Mouse (Mus musculus): Measurements from ENCODE around the gene Gm5485. TPM values are rescaled to one million over a fixed set of nuclear protein-coding genes. Genes with fewer than 3 reads are reported as not detected.

Gene Gm5485
- polyA plus RNA-seq (2015; fragmentation: Nextera tagmentation; extraction: Ambion mirVana) = not detected in 2 replicates

DNA sequence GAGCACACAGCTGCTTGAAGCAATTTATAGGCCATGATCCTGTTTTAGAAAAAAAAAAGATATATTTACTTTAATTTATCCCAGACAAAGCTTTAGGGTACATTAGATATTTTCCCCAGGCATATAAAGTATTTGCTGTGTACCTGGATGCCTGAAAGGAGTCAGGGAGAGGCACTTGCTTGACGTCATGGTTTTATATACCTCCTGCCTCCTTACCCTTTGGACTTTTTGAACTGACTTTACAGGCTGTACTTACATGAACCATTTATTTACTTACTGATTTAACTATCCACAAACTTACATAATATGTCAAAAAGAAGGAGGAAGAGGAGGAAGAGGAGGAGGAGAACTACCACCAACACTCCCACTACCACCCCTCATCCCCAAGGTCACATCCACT is at the start of gene Gm5485:
TSS of gene Gm5485 (minus strand) at position 171 of the 400 bp plus-strand sequence.
- H3K4me3 ChIP-seq = no peak within 1 kb of the TSS
- no peaks in the 10 kb centered on the region for H3K4me1 ChIP-seq
- H3K27me3 ChIP-seq = no peaks in the 10 kb centered on the region
- no peaks in the 10 kb centered on the region for H3K36me3 ChIP-seq
- H3K27ac ChIP-seq = no peak within 1 kb of the TSS
- 78% methylated on average over 1 of the region's 1 CpGs for WGBS
- H3K4me2 ChIP-seq (replicated peaks) = no peak within 1 kb of the TSS
- H3K9ac ChIP-seq = no peak within 1 kb of the TSS
- ATAC-seq (ENCODE audit: low FRiP score, low read depth) = no peak
- H3K9me3 ChIP-seq = no peaks in the 10 kb centered on the region

DNA sequence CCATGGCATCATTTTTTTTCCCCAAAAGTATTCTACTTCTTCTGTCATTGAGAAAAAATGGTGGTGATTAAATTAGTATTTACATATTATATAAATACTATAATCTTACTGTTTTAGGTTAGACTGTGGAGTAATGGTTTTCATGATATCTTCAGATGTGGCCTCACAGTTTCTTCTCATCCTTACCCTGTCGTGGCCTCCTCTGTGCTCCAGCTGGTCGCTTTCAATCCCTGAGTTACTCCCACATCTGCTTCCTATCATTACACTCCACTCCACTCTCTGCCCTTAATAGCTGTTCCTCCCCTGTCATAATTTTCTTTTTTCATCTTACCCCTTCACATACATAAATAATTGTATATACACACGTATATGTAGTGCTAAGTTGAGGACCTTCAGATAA is 41.0 kb upstream of the Gm5485 start:
- H3K27me3 ChIP-seq = no peaks in the 10 kb centered on the region
- no peak overlapping the region for H3K4me2 ChIP-seq (replicated peaks)
- WGBS = 38% methylated on average over 3 of the region's 3 CpGs
- no peaks in the 10 kb centered on the region; the same call in 1 of the 2 replicates for H3K9me3 ChIP-seq
- H3K4me3 ChIP-seq = no peak overlapping the region
- ATAC-seq (ENCODE audit: low FRiP score, low read depth) = no peak
- H3K9ac ChIP-seq = no peak overlapping the region
- no peaks in the 10 kb centered on the region for H3K4me1 ChIP-seq
- no peaks in the 10 kb centered on the region for H3K36me3 ChIP-seq
- no peak overlapping the region for H3K27ac ChIP-seq

GRCm38 (mm10) chr16:48446161-48446925 is 34.1 kb upstream of the Gm5485 start:
- Histone ChIP-seq H3K36me3 (no peaks in the 10 kb centered on the region), H3K4me1 (no peaks in the 10 kb centered on the region), H3K4me3 (no peak overlapping the region), H3K4me2 (replicated peaks) (no peak overlapping the region), H3K27ac (no peak overlapping the region), H3K9ac (no peak overlapping the region), H3K9me3 (no peaks in the 10 kb centered on the region), H3K27me3 (no peaks in the 10 kb centered on the region)
- 66% methylated on average over 8 of the region's 8 CpGs for WGBS
- no peak for ATAC-seq (ENCODE audit: low FRiP score, low read depth)

DNA sequence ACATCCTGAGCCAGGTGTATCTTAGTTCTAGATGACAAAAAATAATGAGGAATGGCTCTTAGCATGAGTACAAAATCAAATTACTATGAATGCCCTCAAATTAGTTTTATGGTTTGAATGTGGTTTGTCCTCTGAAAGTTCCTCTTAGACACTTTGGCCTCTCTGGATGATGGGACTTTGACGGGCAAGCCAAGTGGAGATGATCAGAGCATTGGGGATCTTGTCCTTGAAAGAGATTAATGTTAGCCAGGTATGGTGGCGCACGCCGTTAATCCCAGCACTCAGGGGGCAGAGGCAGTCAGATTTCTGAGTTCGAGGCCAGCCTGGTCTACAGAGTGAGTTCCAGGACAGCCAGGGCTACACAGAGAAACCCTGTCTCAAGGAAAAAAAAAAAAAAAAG is 32.4 kb upstream of the Gm5485 start:
- H3K9ac ChIP-seq = no peak overlapping the region
- H3K27me3 ChIP-seq = no peaks in the 10 kb centered on the region
- no peaks in the 10 kb centered on the region for H3K9me3 ChIP-seq
- H3K36me3 ChIP-seq = no peaks in the 10 kb centered on the region
- WGBS = 92% methylated on average over 5 of the region's 5 CpGs
- no peak overlapping the region for H3K4me2 ChIP-seq (replicated peaks)
- no peak overlapping the region for H3K27ac ChIP-seq
- no peaks in the 10 kb centered on the region for H3K4me1 ChIP-seq
- H3K4me3 ChIP-seq = no peak overlapping the region
- no peak for ATAC-seq (ENCODE audit: low FRiP score, low read depth)

GRCm38 (mm10) chr16:48437476-48437875 is 25.3 kb upstream of the Gm5485 start:
- no peaks in the 10 kb centered on the region for H3K36me3 ChIP-seq
- H3K9me3 ChIP-seq = no peaks in the 10 kb centered on the region
- no peak overlapping the region for H3K4me2 ChIP-seq (replicated peaks)
- no peak for ATAC-seq (ENCODE audit: low FRiP score, low read depth)
- no peak overlapping the region for H3K27ac ChIP-seq
- no peaks in the 10 kb centered on the region for H3K4me1 ChIP-seq
- no peak overlapping the region for H3K4me3 ChIP-seq
- no peak overlapping the region for H3K9ac ChIP-seq
- H3K27me3 ChIP-seq = no peaks in the 10 kb centered on the region

DNA sequence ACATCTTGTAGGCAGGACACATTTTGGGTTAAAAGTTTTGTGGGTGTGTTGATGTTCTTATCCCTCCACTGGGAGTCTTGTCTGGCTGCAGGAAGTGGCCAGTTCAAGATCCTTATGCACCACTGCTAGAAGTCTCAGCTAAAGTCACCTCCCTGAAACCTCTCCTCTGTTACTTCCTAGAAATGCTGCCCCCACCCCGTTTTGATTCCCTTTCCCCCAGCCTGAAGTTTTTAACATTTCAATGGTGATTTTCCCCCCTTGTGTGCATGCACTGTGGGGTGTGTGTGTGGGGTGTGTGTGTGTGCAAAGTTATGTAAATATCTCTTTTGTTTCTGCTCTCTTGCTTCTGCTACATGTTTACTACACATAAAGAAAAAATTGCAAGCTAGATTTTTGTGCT is 23.2 kb upstream of the Gm5485 start:
- Histone ChIP-seq H3K27ac (no peak overlapping the region), H3K4me2 (replicated peaks) (no peak overlapping the region), H3K9me3 (no peaks in the 10 kb centered on the region), H3K27me3 (no peaks in the 10 kb centered on the region), H3K4me1 (no peaks in the 10 kb centered on the region), H3K36me3 (no peaks in the 10 kb centered on the region), H3K4me3 (no peak overlapping the region), H3K9ac (no peak overlapping the region)
- ATAC-seq (ENCODE audit: low FRiP score, low read depth) = no peak
- WGBS = 16% methylated on average over 1 of the region's 1 CpGs

- Histone ChIP-seq H3K9ac (no peak within 1 kb of the TSS), H3K27me3 (no peaks in the 10 kb centered on the region), H3K27ac (no peak within 1 kb of the TSS), H3K4me3 (no peak within 1 kb of the TSS), H3K4me2 (replicated peaks) (no peak within 1 kb of the TSS), H3K9me3 (no peaks in the 10 kb centered on the region), H3K36me3 (no peaks in the 10 kb centered on the region), H3K4me1 (peaks cover 7% of the 10 kb centered on the region; the same call in 1 of the 2 replicates)
- ATAC-seq (ENCODE audit: low FRiP score, low read depth) = no peak
- WGBS = 92% methylated on average over 15 of the region's 15 CpGs
Measured at GRCm38 (mm10) chr16:48431027-48431426, 18.8 kb upstream of the Gm5485 start, which contains the start of gene Morc1. TSS of gene Morc1 (plus strand) at chr16:48431237.

- no peak overlapping the region for H3K27ac ChIP-seq
- no peak for ATAC-seq (ENCODE audit: low FRiP score, low read depth)
- no peaks in the 10 kb centered on the region for H3K27me3 ChIP-seq
- no peaks in the 10 kb centered on the region for H3K36me3 ChIP-seq
- no peaks in the 10 kb centered on the region for H3K9me3 ChIP-seq
- H3K9ac ChIP-seq = no peak overlapping the region
- no peak overlapping the region for H3K4me3 ChIP-seq
- no peak overlapping the region for H3K4me2 ChIP-seq (replicated peaks)
- peaks cover 7% of the 10 kb centered on the region; the same call in 1 of the 2 replicates for H3K4me1 ChIP-seq
- WGBS = 40% methylated on average over 1 of the region's 1 CpGs
Measured at GRCm38 (mm10) chr16:48429427-48429826, 17.2 kb upstream of the Gm5485 start.

GRCm38 (mm10) chr16:48424069-48424468 is 11.9 kb upstream of the Gm5485 start:
- H3K4me3 ChIP-seq = no peak overlapping the region
- H3K36me3 ChIP-seq = no peaks in the 10 kb centered on the region
- no peak overlapping the region for H3K27ac ChIP-seq
- H3K4me1 ChIP-seq = no peaks in the 10 kb centered on the region
- H3K4me2 ChIP-seq (replicated peaks) = no peak overlapping the region
- H3K9me3 ChIP-seq = no peaks in the 10 kb centered on the region
- 85% methylated on average over 4 of the region's 4 CpGs for WGBS
- no peaks in the 10 kb centered on the region for H3K27me3 ChIP-seq
- no peak overlapping the region for H3K9ac ChIP-seq
- no peak for ATAC-seq (ENCODE audit: low FRiP score, low read depth)

DNA sequence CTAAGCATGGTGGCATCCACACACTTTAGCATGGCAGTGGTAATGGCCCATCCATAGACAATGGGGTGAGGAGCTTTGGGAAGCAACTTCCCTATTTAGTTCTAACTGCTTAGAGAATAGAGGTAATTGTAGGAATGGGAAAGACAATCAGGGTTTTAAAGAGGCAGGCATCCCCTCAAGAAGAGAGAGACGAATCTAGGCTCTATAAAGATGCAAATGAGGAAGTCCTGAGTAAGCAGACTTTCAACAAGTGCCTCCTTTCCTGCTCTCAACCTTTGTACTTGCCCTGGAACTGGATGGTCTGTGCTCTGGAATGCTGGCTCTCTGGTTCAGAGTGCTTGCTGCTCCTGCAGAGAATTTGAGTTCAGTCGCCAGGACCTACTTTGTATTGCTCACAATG is 10.3 kb upstream of the Gm5485 start:
- Histone ChIP-seq H3K27ac (no peak overlapping the region), H3K27me3 (no peaks in the 10 kb centered on the region), H3K4me1 (peaks cover 5% of the 10 kb centered on the region; the same call in 1 of the 2 replicates), H3K4me2 (replicated peaks) (no peak overlapping the region), H3K9me3 (no peaks in the 10 kb centered on the region), H3K36me3 (no peaks in the 10 kb centered on the region), H3K4me3 (no peak overlapping the region), H3K9ac (no peak overlapping the region)
- 34% methylated on average over 2 of the region's 2 CpGs for WGBS
- no peak for ATAC-seq (ENCODE audit: low FRiP score, low read depth)

DNA sequence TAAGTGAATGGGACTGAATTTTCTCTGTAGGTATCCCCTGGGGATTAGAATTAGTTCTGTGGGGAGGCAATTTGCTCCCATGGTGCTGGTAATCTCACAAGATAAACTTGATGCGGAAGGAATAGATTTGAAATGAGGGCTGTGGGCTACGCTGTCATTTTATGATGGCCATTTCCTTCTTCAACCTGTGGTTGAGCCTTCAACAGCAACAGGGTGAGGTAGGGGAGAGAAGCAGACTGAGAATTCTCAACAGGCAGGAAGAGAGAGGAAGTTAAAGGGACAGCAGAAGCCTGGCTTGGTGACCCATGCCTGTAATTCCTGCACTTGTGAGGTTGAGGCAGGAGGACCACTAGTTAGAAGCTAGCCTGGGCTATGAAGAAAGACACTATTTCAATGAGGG is 6.8 kb upstream of the Gm5485 start:
- Histone ChIP-seq H3K9ac (no peak overlapping the region), H3K27ac (no peak overlapping the region), H3K4me1 (peaks cover 5% of the 10 kb centered on the region; the same call in 1 of the 2 replicates), H3K36me3 (no peaks in the 10 kb centered on the region), H3K4me3 (no peak overlapping the region), H3K27me3 (no peaks in the 10 kb centered on the region), H3K4me2 (replicated peaks) (no peak overlapping the region), H3K9me3 (no peaks in the 10 kb centered on the region)
- no peak for ATAC-seq (ENCODE audit: low FRiP score, low read depth)
- 43% methylated on average over 2 of the region's 2 CpGs for WGBS

- ATAC-seq (ENCODE audit: low FRiP score, low read depth) = no peak
- no peaks in the 10 kb centered on the region for H3K27me3 ChIP-seq
- WGBS = 31% methylated on average over 3 of the region's 3 CpGs
- H3K4me3 ChIP-seq = no peak overlapping the region
- peaks cover 5% of the 10 kb centered on the region; the same call in 1 of the 2 replicates for H3K4me1 ChIP-seq
- H3K36me3 ChIP-seq = no peaks in the 10 kb centered on the region
- H3K9ac ChIP-seq = no peak overlapping the region
- no peaks in the 10 kb centered on the region for H3K9me3 ChIP-seq
- H3K4me2 ChIP-seq (replicated peaks) = no peak overlapping the region
- no peak overlapping the region for H3K27ac ChIP-seq
Measured at GRCm38 (mm10) chr16:48418557-48418956, 6.3 kb upstream of the Gm5485 start.

GRCm38 (mm10) chr16:48410125-48410524 is 2.1 kb downstream of the Gm5485 start:
- ATAC-seq (ENCODE audit: low FRiP score, low read depth) = no peak
- 66% methylated on average over 3 of the region's 3 CpGs for WGBS
- H3K4me1 ChIP-seq = 0 out of 2 replicates have a peak, but pooled peaks cover 4% of the 10 kb centered on the region
- no peak overlapping the region for H3K9ac ChIP-seq
- H3K4me2 ChIP-seq (replicated peaks) = no peak overlapping the region
- H3K9me3 ChIP-seq = no peaks in the 10 kb centered on the region
- H3K36me3 ChIP-seq = no peaks in the 10 kb centered on the region
- no peak overlapping the region for H3K4me3 ChIP-seq
- no peaks in the 10 kb centered on the region for H3K27me3 ChIP-seq
- no peak overlapping the region for H3K27ac ChIP-seq
